Mouse (Mus musculus) left cerebral cortex, adult 2 months (tissue): Measurements from ENCODE around the gene Trmt44. TPM values are rescaled to one million over a fixed set of nuclear protein-coding genes. Genes with fewer than 3 reads are reported as not detected.

Experiments
- DNase-seq, 2 experiments: peaks; one replicate each; pipeline ENCODE4 v3.0.0; 2021 to 2022; ENCODE audit warnings: low spot score in 2 of 2, mixed read lengths in 1 of 2; ENCODE audit errors: extremely low spot score in 1 of 2
- H3K27ac ChIP-seq: fragments of 200-600 bp; 2 replicates; pipeline ENCODE4 v1.8.1; 2022
- H3K4me3 ChIP-seq: fragments of 200-600 bp; 2 replicates; pipeline ENCODE4 v1.8.1; 2022
- CTCF ChIP-seq: fragments of 200-600 bp; IDR thresholded peaks from 2 replicates; pipeline ENCODE4 v1.8.1; 2022; ENCODE audit warnings: antibody characterized with exemption, mild to moderate bottlenecking, moderate library complexity
- intact Hi-C: fragments of 180-260 bp; cut with DNase I; formaldehyde crosslinking; loops from one replicate; pipeline ENCODE4 v1.15.1; 2025
- long read RNA-seq, 2 experiments: library from polyadenylated mRNA; stranded (forward); transcript quantifications; one replicate each; pipeline ENCODE4 v2.0.0; 2021; ENCODE audit warnings: borderline mapping rate in 2 of 2
- total RNA-seq, 2 experiments: library from RNA; stranded (reverse); gene quantifications; 2 replicates each; pipeline ENCODE4 v1.2.3; 2021

Trmt44 gene
- 1 to 10 TPM; 9.4 to 9.6 TPM for total RNA-seq
- long read RNA-seq, experiment 1, partial matches to known transcripts, result 0 of 2 reads
- long read RNA-seq, experiment 1, other reads (novel, unspliced or antisense), result 1 of 2 reads
- long read RNA-seq, experiment 2, partial matches to known transcripts, result 1 of 4 reads
- long read RNA-seq, experiment 2, other reads (novel, unspliced or antisense), result 2 of 4 reads

- Histone ChIP-seq H3K27ac (peak within 1 kb of the TSS; percentile 87), H3K4me3 (peak within 1 kb of the TSS; percentile 79)
- no peak for TF ChIP-seq CTCF
- peak; percentile 92 to 94 for DNase-seq
- intact Hi-C loops, result no loop called here
Observed at GRCm38 (mm10) chr5:35574653-35575599, at the start of gene Trmt44. Gene Trmt44, minus strand, starts transcription at chr5:35575070.

DNA sequence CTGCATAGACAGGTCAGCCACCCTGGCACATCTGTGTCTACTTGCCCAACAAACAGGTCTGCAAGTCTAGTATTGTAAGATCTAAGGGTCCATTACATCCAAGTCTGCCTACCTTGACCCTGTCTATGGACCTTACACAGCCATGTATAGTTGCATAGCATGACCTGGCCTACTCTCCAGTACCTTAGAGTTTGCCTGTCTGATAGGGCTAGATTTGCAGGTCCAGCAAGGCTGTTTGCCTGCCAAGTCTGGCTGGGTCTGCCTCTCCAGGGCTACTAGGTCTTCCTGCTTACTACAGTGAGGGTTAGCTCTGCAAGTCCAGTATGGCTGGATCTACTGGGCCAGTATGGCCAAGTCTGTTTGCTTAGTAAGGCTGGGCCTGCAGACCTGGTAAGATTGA, 49.0 kb upstream of the Trmt44 start:
- no peak overlapping the region for H3K27ac ChIP-seq
- no peak for DNase-seq
- H3K4me3 ChIP-seq, result no peak overlapping the region
- intact Hi-C loops, result no loop called here
- no peak for TF ChIP-seq CTCF

GRCm38 (mm10) chr5:35621114-35621513, 46.2 kb upstream of the Trmt44 start:
- no peak for TF ChIP-seq CTCF
- no peak overlapping the region for H3K27ac ChIP-seq
- intact Hi-C loops, result no loop called here
- no peak for DNase-seq
- H3K4me3 ChIP-seq, result no peak overlapping the region

GRCm38 (mm10) chr5:35616943-35617342, 42.1 kb upstream of the Trmt44 start:
- intact Hi-C loops, result no loop called here
- TF ChIP-seq CTCF, result no peak
- DNase-seq, result no peak
- H3K4me3 ChIP-seq, result no peak overlapping the region
- no peak overlapping the region for H3K27ac ChIP-seq

DNA sequence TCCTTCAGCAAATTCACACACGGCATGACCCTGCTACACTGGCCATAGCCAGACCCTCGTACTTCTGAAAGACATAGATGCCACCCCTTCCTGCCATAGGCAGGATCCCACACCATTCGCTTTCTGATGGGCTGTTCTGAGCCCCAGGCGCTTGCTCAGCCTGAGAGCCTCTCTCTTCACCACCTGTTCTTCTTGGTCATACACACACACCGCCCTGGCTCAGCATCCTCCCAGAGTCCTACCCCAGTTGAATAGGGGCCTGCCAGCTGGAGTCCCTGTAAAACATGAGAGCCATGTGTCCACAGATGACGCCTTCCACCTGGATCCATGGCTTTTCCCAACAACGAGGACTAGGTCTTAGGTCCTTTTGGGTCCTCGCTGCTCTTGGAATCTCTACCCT, 37.9 kb upstream of the Trmt44 start:
- intact Hi-C loops, result no loop called here
- H3K27ac ChIP-seq, result no peak overlapping the region
- no peak for TF ChIP-seq CTCF
- no peak overlapping the region for H3K4me3 ChIP-seq
- DNase-seq, result no peak

- intact Hi-C loops, result no loop called here
- DNase-seq, result no peak
- no peak; the same call in 1 of the 2 replicates for TF ChIP-seq CTCF
- Histone ChIP-seq H3K4me3 (no peak overlapping the region), H3K27ac (no peak overlapping the region)
Observed at GRCm38 (mm10) chr5:35611900-35612299, 37.0 kb upstream of the Trmt44 start.

DNA sequence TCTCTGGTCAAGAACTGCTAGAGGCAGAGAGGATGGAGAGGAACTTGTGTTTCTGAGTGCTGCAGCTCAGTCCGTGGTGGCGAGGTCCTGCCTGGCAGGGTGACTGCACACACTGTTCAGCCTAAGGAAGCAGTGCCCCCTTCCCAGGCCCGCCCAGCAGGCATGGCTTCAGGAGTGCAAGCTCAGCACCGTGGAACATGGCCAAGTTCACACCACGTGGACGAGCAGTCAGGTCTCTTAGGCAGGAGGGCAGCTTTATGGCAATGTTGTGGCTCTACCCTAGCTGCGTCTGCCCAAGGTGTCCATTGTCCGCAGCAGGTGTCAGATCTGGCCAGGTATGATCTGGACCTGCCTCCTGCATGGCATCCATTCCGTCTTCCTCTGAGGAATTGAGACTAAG, 36.3 kb upstream of the Trmt44 start:
- intact Hi-C loops, result no loop called here
- TF ChIP-seq CTCF, result no peak
- Histone ChIP-seq H3K4me3 (no peak overlapping the region), H3K27ac (no peak overlapping the region)
- no peak for DNase-seq

GRCm38 (mm10) chr5:35610381-35610780, 35.5 kb upstream of the Trmt44 start:
- no peak overlapping the region for H3K27ac ChIP-seq
- intact Hi-C loops, result no loop called here
- DNase-seq, result no peak
- no peak overlapping the region for H3K4me3 ChIP-seq
- TF ChIP-seq CTCF, result no peak

DNA sequence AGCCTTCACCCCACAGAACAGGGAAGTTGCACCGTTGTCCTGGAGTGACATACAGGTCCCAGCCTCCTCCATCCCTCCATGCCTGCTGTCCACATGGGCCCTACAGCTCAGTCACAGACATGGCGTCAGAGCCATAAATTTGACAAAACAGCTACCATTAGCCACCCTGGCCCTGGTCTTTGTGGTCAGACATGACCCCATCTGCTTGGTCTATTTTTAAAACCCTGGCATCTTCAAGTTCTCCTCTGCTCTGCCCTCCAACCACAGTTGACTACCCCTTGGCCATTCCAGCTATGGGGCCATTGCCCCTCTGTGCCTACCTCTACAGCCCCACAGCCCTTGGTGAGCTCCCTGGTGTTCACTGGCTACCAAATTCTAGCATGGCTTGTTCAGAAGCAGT, 35.1 kb upstream of the Trmt44 start:
- intact Hi-C loops, result no loop called here
- no peak overlapping the region for H3K4me3 ChIP-seq
- H3K27ac ChIP-seq, result no peak overlapping the region
- DNase-seq, result no peak
- TF ChIP-seq CTCF, result no peak

DNA sequence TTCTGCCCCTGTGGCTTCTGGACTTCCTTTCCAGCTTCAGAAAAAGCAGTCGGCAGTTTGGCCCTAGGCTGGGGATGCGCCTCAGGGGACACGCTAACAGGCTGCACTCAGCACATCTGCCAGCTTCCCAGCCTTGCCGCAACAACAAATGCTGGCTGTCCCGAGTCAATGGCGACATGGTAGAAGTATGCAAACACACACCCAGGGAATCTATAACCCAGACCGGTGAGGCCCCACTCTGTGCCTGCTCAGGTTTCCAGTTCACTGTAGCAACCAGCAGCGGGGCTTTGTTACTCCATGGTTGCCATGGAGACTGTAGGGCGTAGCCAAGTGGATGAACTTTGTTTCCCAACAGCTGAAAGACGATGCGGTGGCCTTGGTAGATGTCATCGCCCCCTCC, 34.5 kb upstream of the Trmt44 start:
- H3K27ac ChIP-seq, result no peak overlapping the region
- TF ChIP-seq CTCF, result no peak
- DNase-seq, result no peak
- intact Hi-C loops, result no loop called here
- H3K4me3 ChIP-seq, result no peak overlapping the region

DNA sequence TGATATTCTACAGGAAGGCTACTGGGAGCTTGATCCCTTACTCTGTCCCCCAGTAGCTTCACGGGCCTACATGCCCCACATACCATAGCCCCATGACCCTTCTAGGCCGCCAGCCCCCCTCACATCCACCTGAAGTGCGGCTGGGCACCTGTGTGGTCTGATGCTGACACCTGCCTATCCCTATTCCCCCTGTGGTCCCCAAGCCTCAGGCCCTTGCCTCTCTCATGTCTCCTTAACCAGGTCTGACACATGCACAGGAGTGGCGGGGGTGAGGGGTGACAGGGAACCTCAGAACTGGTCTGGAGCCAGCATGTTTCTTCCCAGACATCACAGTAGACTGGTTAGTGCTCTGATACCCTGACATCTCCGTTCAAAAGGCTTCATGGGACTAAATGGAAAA, 33.7 kb upstream of the Trmt44 start:
- TF ChIP-seq CTCF, result no peak
- Histone ChIP-seq H3K27ac (no peak overlapping the region), H3K4me3 (no peak overlapping the region)
- intact Hi-C loops, result no loop called here
- DNase-seq, result no peak

- DNase-seq, result no peak
- no peak overlapping the region for H3K27ac ChIP-seq
- H3K4me3 ChIP-seq, result no peak overlapping the region
- intact Hi-C loops, result no loop called here
- no peak for TF ChIP-seq CTCF
Observed at GRCm38 (mm10) chr5:35607784-35608183, 32.9 kb upstream of the Trmt44 start.
